Mouse (Mus musculus): ENCODE results near the gene Ank2. TPM values are rescaled to one million over a fixed set of nuclear protein-coding genes. Genes with fewer than 3 reads are reported as not detected.
A peak's percentile ranks its signal among the peaks of the same experiment; 100 is the strongest.

The Ank2 gene
- 2.4 and 4.6 TPM in 2 replicates for polyA plus RNA-seq (2012; rRNA removed)

GRCm38 (mm10) chr3:127498742-127499400 is at the start of gene Ank2:
Gene Ank2 (minus strand): TSS chr3:127499350.
- Histone ChIP-seq H3K27me3 (ENCODE audit: control insufficient read depth, insufficient read depth, low read length) (peaks cover 6% of the 10 kb centered on the region; the same call in 1 of the 2 replicates), H3K4me3 (ENCODE audit: control insufficient read depth, insufficient read depth, low read length) (peak within 1 kb of the TSS; percentile 19; the same call in 1 of the 2 replicates), H3K4me1 (replicated peaks; ENCODE audit: control insufficient read depth, insufficient read depth, low read length) (no peaks in the 10 kb centered on the region), H3K36me3 (ENCODE audit: control insufficient read depth, insufficient read depth, low read length) (no peaks in the 10 kb centered on the region), H3K27ac (ENCODE audit: control insufficient read depth, insufficient read depth, low read length) (no peak within 1 kb of the TSS)
- 2% methylated on average over 62 of the region's 62 CpGs for WGBS
- no peak for TF ChIP-seq CTCF (IDR thresholded peaks at IDR 0.05; ENCODE audit: borderline replicate concordance, control insufficient read depth, extremely low read depth, insufficient read depth, low read length, poor library complexity)
- TF ChIP-seq POLR2A (IDR thresholded peaks at IDR 0.05; ENCODE audit: control insufficient read depth, extremely low read depth, insufficient read depth, low read length, poor library complexity) = no peak
- DNase-seq = no peak

GRCm38 (mm10) chr3:127547882-127548281 is 48.7 kb upstream of the Ank2 start:
- H3K4me1 ChIP-seq (replicated peaks; ENCODE audit: control insufficient read depth, insufficient read depth, low read length) = peaks cover 2% of the 10 kb centered on the region
- no peaks in the 10 kb centered on the region for H3K27me3 ChIP-seq (ENCODE audit: control insufficient read depth, insufficient read depth, low read length)
- peak; percentile 50 for DNase-seq
- H3K4me3 ChIP-seq (ENCODE audit: control insufficient read depth, insufficient read depth, low read length) = no peak overlapping the region
- peaks cover 19% of the 10 kb centered on the region for H3K36me3 ChIP-seq (ENCODE audit: control insufficient read depth, insufficient read depth, low read length)
- 86% methylated on average over 5 of the region's 5 CpGs for WGBS
- TF ChIP-seq POLR2A (IDR thresholded peaks at IDR 0.05; ENCODE audit: control insufficient read depth, extremely low read depth, insufficient read depth, low read length, poor library complexity) (no peak), CTCF (IDR thresholded peaks at IDR 0.05; ENCODE audit: borderline replicate concordance, control insufficient read depth, extremely low read depth, insufficient read depth, low read length, poor library complexity) (no peak)
- no peak overlapping the region for H3K27ac ChIP-seq (ENCODE audit: control insufficient read depth, insufficient read depth, low read length)

GRCm38 (mm10) chr3:127544610-127545121 is 45.5 kb upstream of the Ank2 start:
- no peak overlapping the region for H3K4me3 ChIP-seq (ENCODE audit: control insufficient read depth, insufficient read depth, low read length)
- H3K27me3 ChIP-seq (ENCODE audit: control insufficient read depth, insufficient read depth, low read length) = no peaks in the 10 kb centered on the region
- TF ChIP-seq CTCF (IDR thresholded peaks at IDR 0.05; ENCODE audit: borderline replicate concordance, control insufficient read depth, extremely low read depth, insufficient read depth, low read length, poor library complexity) (no peak), POLR2A (IDR thresholded peaks at IDR 0.05; ENCODE audit: control insufficient read depth, extremely low read depth, insufficient read depth, low read length, poor library complexity) (no peak)
- 91% methylated on average over 5 of the region's 5 CpGs for WGBS
- H3K27ac ChIP-seq (ENCODE audit: control insufficient read depth, insufficient read depth, low read length) = no peak overlapping the region
- DNase-seq = no peak
- no peaks in the 10 kb centered on the region for H3K4me1 ChIP-seq (replicated peaks; ENCODE audit: control insufficient read depth, insufficient read depth, low read length)
- H3K36me3 ChIP-seq (ENCODE audit: control insufficient read depth, insufficient read depth, low read length) = peaks cover 28% of the 10 kb centered on the region

GRCm38 (mm10) chr3:127543976-127544375 is 44.8 kb upstream of the Ank2 start:
- no peak overlapping the region for H3K4me3 ChIP-seq (ENCODE audit: control insufficient read depth, insufficient read depth, low read length)
- DNase-seq = no peak
- no peaks in the 10 kb centered on the region for H3K4me1 ChIP-seq (replicated peaks; ENCODE audit: control insufficient read depth, insufficient read depth, low read length)
- H3K27ac ChIP-seq (ENCODE audit: control insufficient read depth, insufficient read depth, low read length) = no peak overlapping the region
- no peaks in the 10 kb centered on the region for H3K27me3 ChIP-seq (ENCODE audit: control insufficient read depth, insufficient read depth, low read length)
- H3K36me3 ChIP-seq (ENCODE audit: control insufficient read depth, insufficient read depth, low read length) = peaks cover 28% of the 10 kb centered on the region
- 98% methylated on average over 4 of the region's 4 CpGs for WGBS
- no peak for TF ChIP-seq CTCF (IDR thresholded peaks at IDR 0.05; ENCODE audit: borderline replicate concordance, control insufficient read depth, extremely low read depth, insufficient read depth, low read length, poor library complexity)

GRCm38 (mm10) chr3:127539193-127539592 is 40.0 kb upstream of the Ank2 start:
- Histone ChIP-seq H3K27me3 (ENCODE audit: control insufficient read depth, insufficient read depth, low read length) (no peaks in the 10 kb centered on the region), H3K27ac (ENCODE audit: control insufficient read depth, insufficient read depth, low read length) (no peak overlapping the region), H3K36me3 (ENCODE audit: control insufficient read depth, insufficient read depth, low read length) (peaks cover 28% of the 10 kb centered on the region), H3K4me3 (ENCODE audit: control insufficient read depth, insufficient read depth, low read length) (no peak overlapping the region), H3K4me1 (replicated peaks; ENCODE audit: control insufficient read depth, insufficient read depth, low read length) (no peaks in the 10 kb centered on the region)
- TF ChIP-seq POLR2A (IDR thresholded peaks at IDR 0.05; ENCODE audit: control insufficient read depth, extremely low read depth, insufficient read depth, low read length, poor library complexity) (no peak), CTCF (IDR thresholded peaks at IDR 0.05; ENCODE audit: borderline replicate concordance, control insufficient read depth, extremely low read depth, insufficient read depth, low read length, poor library complexity) (no peak)
- 94% methylated on average over 6 of the region's 6 CpGs for WGBS
- no peak for DNase-seq

GRCm38 (mm10) chr3:127530293-127530692 is 31.1 kb upstream of the Ank2 start:
- no peaks in the 10 kb centered on the region for H3K4me1 ChIP-seq (replicated peaks; ENCODE audit: control insufficient read depth, insufficient read depth, low read length)
- no peak for DNase-seq
- no peaks in the 10 kb centered on the region for H3K36me3 ChIP-seq (ENCODE audit: control insufficient read depth, insufficient read depth, low read length)
- no peaks in the 10 kb centered on the region for H3K27me3 ChIP-seq (ENCODE audit: control insufficient read depth, insufficient read depth, low read length)
- TF ChIP-seq CTCF (IDR thresholded peaks at IDR 0.05; ENCODE audit: borderline replicate concordance, control insufficient read depth, extremely low read depth, insufficient read depth, low read length, poor library complexity) (no peak), POLR2A (IDR thresholded peaks at IDR 0.05; ENCODE audit: control insufficient read depth, extremely low read depth, insufficient read depth, low read length, poor library complexity) (no peak)
- 52% methylated on average over 4 of the region's 4 CpGs for WGBS
- no peak overlapping the region for H3K4me3 ChIP-seq (ENCODE audit: control insufficient read depth, insufficient read depth, low read length)
- H3K27ac ChIP-seq (ENCODE audit: control insufficient read depth, insufficient read depth, low read length) = no peak overlapping the region

Measured in thymus, adult 2 months (tissue).